Mouse (Mus musculus): ENCODE measurements around the gene Nfe2l3.

DNA sequence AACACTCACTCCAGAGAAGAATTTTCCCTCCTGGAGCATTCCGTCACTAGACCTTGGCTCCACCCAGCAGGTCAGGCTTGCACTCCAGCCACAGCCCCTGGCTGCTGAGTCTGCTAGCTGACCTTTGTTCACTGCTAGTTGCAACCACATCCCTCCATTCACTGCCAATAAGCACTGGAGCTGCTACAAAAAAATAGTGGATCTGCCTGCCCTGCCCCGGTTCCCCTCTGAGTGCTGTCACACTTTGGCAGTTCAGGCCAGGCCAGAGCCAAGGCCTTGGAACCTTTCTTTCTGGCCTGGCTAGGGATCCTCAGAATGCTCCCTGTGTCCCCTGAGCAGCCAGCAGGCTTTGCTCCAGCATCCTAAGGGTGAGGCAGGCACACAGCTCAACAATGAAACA is 57.3 kb downstream of the Nfe2l3 start:
- TF ChIP-seq CTCF (IDR thresholded peaks at IDR 0.05; ENCODE audit: borderline replicate concordance, extremely low read depth, insufficient read depth, insufficient read length): no peak
- TF ChIP-seq POLR2A (IDR thresholded peaks at IDR 0.05; ENCODE audit: borderline replicate concordance, extremely low read depth, insufficient read depth, insufficient read length, poor library complexity, severe bottlenecking): no peak

Measured in brain, embryonic 14.5 days (tissue).